Mouse (Mus musculus) left cerebral cortex, adult 2 months (tissue): ENCODE data around the gene Thap3. TPM values are rescaled to one million over a fixed set of nuclear protein-coding genes. Genes with fewer than 3 reads are reported as not detected.

ENCODE experiments used
- DNase-seq, 2 experiments: peaks; one replicate each; pipeline ENCODE4 v3.0.0; 2021 to 2022; ENCODE audit warnings: low spot score in 2 of 2, mixed read lengths in 1 of 2; ENCODE audit errors: extremely low spot score in 1 of 2
- H3K27ac ChIP-seq: fragments of 200-600 bp; 2 replicates; pipeline ENCODE4 v1.8.1; 2022
- H3K4me3 ChIP-seq: fragments of 200-600 bp; 2 replicates; pipeline ENCODE4 v1.8.1; 2022
- CTCF ChIP-seq: fragments of 200-600 bp; IDR thresholded peaks from 2 replicates; pipeline ENCODE4 v1.8.1; 2022; ENCODE audit warnings: antibody characterized with exemption, mild to moderate bottlenecking, moderate library complexity
- intact Hi-C: fragments of 180-260 bp; cut with DNase I; formaldehyde crosslinking; loops from one replicate; pipeline ENCODE4 v1.15.1; 2025
- total RNA-seq, 2 experiments: library from RNA; stranded (reverse); gene quantifications; 2 replicates each; pipeline ENCODE4 v1.2.3; 2021

Thap3 gene
- total RNA-seq, 2 experiments from 2014 or later: 19.2 to 20.7 TPM

GRCm38 (mm10) chr4:151937441-151937840, 51.4 kb downstream of the Thap3 start:
- no peak overlapping the region for H3K27ac ChIP-seq
- no peak for DNase-seq
- no peak overlapping the region for H3K4me3 ChIP-seq
- intact Hi-C loops: no loop called here
- TF ChIP-seq CTCF: no peak

- no peak for TF ChIP-seq CTCF
- no peak for DNase-seq
- peak overlapping the region; percentile 56 for H3K4me3 ChIP-seq
- peak overlapping the region; percentile 73; the same call in 1 of the 2 replicates for H3K27ac ChIP-seq
- intact Hi-C loops: loop anchor here (5.0 kb wide), 1 partner anchor 72 kb away; the partner anchor contains the start of gene Camta1
Observed at GRCm38 (mm10) chr4:151934215-151934572, 54.6 kb downstream of the Thap3 start.

DNA sequence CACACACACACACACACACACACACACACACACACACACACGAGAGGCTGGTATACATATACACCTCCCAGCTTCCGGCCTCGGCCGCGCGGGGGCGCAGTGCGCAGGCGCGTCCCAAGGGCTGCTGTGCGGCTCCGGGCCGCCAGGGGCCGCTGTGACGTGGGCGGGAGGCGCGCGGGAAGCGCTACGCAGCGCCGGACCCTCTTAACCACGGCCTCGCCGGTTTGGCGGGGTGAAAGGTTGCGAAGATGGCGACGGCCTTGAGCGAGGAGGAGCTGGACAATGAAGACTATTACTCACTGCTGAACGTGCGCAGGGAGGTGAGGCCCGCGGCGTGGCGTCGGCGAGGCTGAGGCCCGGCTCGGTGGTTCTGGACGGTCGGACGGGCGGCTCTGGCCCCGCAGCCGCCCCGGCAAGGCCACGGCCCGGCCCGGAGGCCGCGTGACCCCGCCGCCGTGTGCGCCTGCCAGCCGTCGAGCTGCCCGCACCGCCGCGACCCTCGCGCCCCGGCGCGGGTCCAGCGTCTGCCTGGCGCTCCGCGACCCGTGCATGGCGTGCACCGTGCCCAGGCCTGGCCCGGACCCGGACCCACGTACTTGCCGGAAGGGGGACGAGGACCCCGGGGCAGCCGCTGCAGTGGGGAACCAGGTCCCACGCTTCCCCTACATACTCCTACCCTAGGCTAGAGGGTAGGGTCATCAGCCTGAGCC, 55.1 kb downstream of the Thap3 start, which contains the start of gene Dnajc11:
TSS of gene Dnajc11 (plus strand) at position 187 of the 710 bp plus-strand sequence.
- peak; percentile 89 for TF ChIP-seq CTCF
- intact Hi-C loops: loop anchor here (5.0 kb wide), 1 partner anchor 71 kb away; the partner anchor contains the start of gene Camta1
- Histone ChIP-seq H3K27ac (peak within 1 kb of the TSS; percentile 73), H3K4me3 (peak within 1 kb of the TSS; percentile 56)
- peak; percentile 92 to 98 for DNase-seq

Other genes starting within 250 kb of the Thap3 start
- gene Camta1, start 127.1 kb downstream of the Thap3 start, total RNA-seq: 100 to 1,000 TPM; 242 to 255 TPM
- 10 to 100 TPM; 61.8 to 66.6 TPM for gene Dnajc11, start 55.3 kb downstream of the Thap3 start, total RNA-seq
- 10 to 100 TPM; 18.9 to 19.6 TPM for gene Phf13, start 7.3 kb upstream of the Thap3 start, total RNA-seq
- 10 to 100 TPM; 18.5 to 19.3 TPM for gene Klhl21, start 19.8 kb upstream of the Thap3 start, total RNA-seq
- gene Zbtb48, start 38.7 kb upstream of the Thap3 start, total RNA-seq: 10 to 100 TPM; 13.6 to 13.9 TPM
- gene Tas1r1, start 49.6 kb upstream of the Thap3 start, total RNA-seq: under 1 TPM; 0.49 to 0.95 TPM
- 10 to 100 TPM; 18.2 to 19.2 TPM for gene Nol9, start 50.3 kb upstream of the Thap3 start, total RNA-seq
- 100 to 1,000 TPM in 1 of 2 experiments, 10 to 100 TPM in 1; 89.1 to 101 TPM for gene Plekhg5, start 83.5 kb upstream of the Thap3 start, total RNA-seq
- 10 to 100 TPM; 16.4 to 28.6 TPM for gene Tnfrsf25, start 126.9 kb upstream of the Thap3 start, total RNA-seq
- gene Espn, start 163.4 kb upstream of the Thap3 start, total RNA-seq: 1 to 10 TPM; 2.1 to 2.6 TPM
- not detected for gene Hes2, start 169.9 kb upstream of the Thap3 start, total RNA-seq
- 100 to 1,000 TPM; 300 to 307 TPM for gene Acot7, start 189.1 kb upstream of the Thap3 start, total RNA-seq